Mouse (Mus musculus) midbrain, embryonic 11.5 days (tissue): ENCODE data around the gene Pyroxd2. TPM values are rescaled to one million over a fixed set of nuclear protein-coding genes. Genes with fewer than 3 reads are reported as not detected.

ENCODE experiments used
- ATAC-seq: fragments of 200-750 bp; cut with Nextera tagmentation; 2 replicates; pipeline ENCODE4 v1.8.0; 2017; ENCODE audit warnings: moderate TSS enrichment, moderate library complexity; ENCODE audit not compliant: low FRiP score
- DNase-seq: peaks from one replicate; pipeline ENCODE4 v3.0.0; 2015; ENCODE audit warnings: low spot score; ENCODE audit errors: missing footprints
- H3K27ac ChIP-seq: fragments of 300-500 bp; sonication (generic); 2 replicates; pipeline ENCODE4 v1.5.1; 2014; ENCODE audit warnings: low read depth, low read length
- H3K27me3 ChIP-seq: fragments of 300-500 bp; sonication (generic); 2 replicates; pipeline ENCODE4 v1.6.1; 2014; ENCODE audit warnings: mild to moderate bottlenecking, low read length, moderate library complexity, mixed read lengths; ENCODE audit not compliant: control insufficient read depth, insufficient read depth
- H3K36me3 ChIP-seq: fragments of 300-500 bp; sonication (generic); 2 replicates; pipeline ENCODE4 v1.6.1; 2014; ENCODE audit warnings: mild to moderate bottlenecking, low read length, moderate library complexity, mixed read lengths; ENCODE audit not compliant: control insufficient read depth, insufficient read depth
- H3K4me1 ChIP-seq: fragments of 300-500 bp; sonication (generic); 2 replicates; pipeline ENCODE4 v1.6.1; 2014; ENCODE audit warnings: low read length; ENCODE audit not compliant: control insufficient read depth, insufficient read depth
- H3K4me2 ChIP-seq: fragments of 300-500 bp; sonication (generic); 2 replicates; pipeline ENCODE4 v1.6.1; 2014; ENCODE audit warnings: mild to moderate bottlenecking, moderate library complexity
- H3K4me3 ChIP-seq: fragments of 300-500 bp; sonication (generic); 2 replicates; pipeline ENCODE4 v1.5.1; 2014; ENCODE audit warnings: low read depth, low read length
- H3K9ac ChIP-seq: fragments of 300-500 bp; sonication (generic); 2 replicates; pipeline ENCODE4 v1.6.1; 2014; ENCODE audit warnings: low read length
- H3K9me3 ChIP-seq: fragments of 300-500 bp; sonication (generic); 2 replicates; pipeline ENCODE4 v1.6.1; 2016; ENCODE audit warnings: low read length; ENCODE audit not compliant: control insufficient read depth
- WGBS: fragments of 180-500 bp; shearing (Covaris S2); extraction: QIAGEN DNeasy Blood & Tissue Kit; methylation state at CpG from one replicate; pipeline ENCODE4 v1.1.7; 2014; 5-methylcytosine and 5-hydroxymethylcytosine counted together
- polyA plus RNA-seq: library from polyadenylated mRNA; unstranded; fragments of >200 nt; fragmentation: Nextera tagmentation; extraction: Ambion mirVana; gene quantifications from 2 replicates; pipeline ENCODE4 v1.2.1, GENCODE M21; 2014

Gene Pyroxd2
- polyA plus RNA-seq, 1 experiment from 2014 or later = 0.71 TPM

- DNase-seq = no peak
- Histone ChIP-seq H3K9ac (no peak overlapping the region), H3K36me3 (no peaks in the 10 kb centered on the region), H3K9me3 (no peaks in the 10 kb centered on the region), H3K4me1 (no peaks in the 10 kb centered on the region), H3K4me2 (no peak overlapping the region), H3K27ac (no peak overlapping the region), H3K4me3 (no peak overlapping the region), H3K27me3 (no peaks in the 10 kb centered on the region)
- 90% methylated on average over 6 of the region's 6 CpGs for WGBS
- no peak for ATAC-seq
Measured at GRCm38 (mm10) chr19:42739734-42740133, 12.8 kb downstream of the Pyroxd2 start.

GRCm38 (mm10) chr19:42737753-42738152, 14.8 kb downstream of the Pyroxd2 start:
- Histone ChIP-seq H3K4me3 (no peak overlapping the region), H3K27me3 (no peaks in the 10 kb centered on the region), H3K9ac (no peak overlapping the region), H3K27ac (no peak overlapping the region), H3K4me2 (no peak overlapping the region), H3K36me3 (no peaks in the 10 kb centered on the region), H3K4me1 (no peaks in the 10 kb centered on the region), H3K9me3 (no peaks in the 10 kb centered on the region)
- WGBS = 73% methylated on average over 9 of the region's 9 CpGs
- no peak for DNase-seq
- no peak for ATAC-seq

GRCm38 (mm10) chr19:42734982-42735381, 17.6 kb downstream of the Pyroxd2 start:
- Histone ChIP-seq H3K9ac (no peak overlapping the region), H3K9me3 (no peaks in the 10 kb centered on the region), H3K4me2 (no peak overlapping the region), H3K27ac (no peak overlapping the region), H3K27me3 (no peaks in the 10 kb centered on the region), H3K4me1 (no peaks in the 10 kb centered on the region), H3K4me3 (no peak overlapping the region), H3K36me3 (no peaks in the 10 kb centered on the region)
- ATAC-seq = no peak
- 85% methylated on average over 5 of the region's 5 CpGs for WGBS
- DNase-seq = no peak

GRCm38 (mm10) chr19:42727424-42727823, 25.2 kb downstream of the Pyroxd2 start:
- H3K27me3 ChIP-seq = no peaks in the 10 kb centered on the region
- 90% methylated on average over 4 of the region's 4 CpGs for WGBS
- no peak overlapping the region for H3K4me3 ChIP-seq
- H3K4me2 ChIP-seq = no peak overlapping the region
- H3K27ac ChIP-seq = no peak overlapping the region
- H3K9me3 ChIP-seq = no peaks in the 10 kb centered on the region
- no peak overlapping the region for H3K9ac ChIP-seq
- ATAC-seq = no peak
- no peaks in the 10 kb centered on the region for H3K4me1 ChIP-seq
- no peaks in the 10 kb centered on the region for H3K36me3 ChIP-seq
- DNase-seq = no peak

DNA sequence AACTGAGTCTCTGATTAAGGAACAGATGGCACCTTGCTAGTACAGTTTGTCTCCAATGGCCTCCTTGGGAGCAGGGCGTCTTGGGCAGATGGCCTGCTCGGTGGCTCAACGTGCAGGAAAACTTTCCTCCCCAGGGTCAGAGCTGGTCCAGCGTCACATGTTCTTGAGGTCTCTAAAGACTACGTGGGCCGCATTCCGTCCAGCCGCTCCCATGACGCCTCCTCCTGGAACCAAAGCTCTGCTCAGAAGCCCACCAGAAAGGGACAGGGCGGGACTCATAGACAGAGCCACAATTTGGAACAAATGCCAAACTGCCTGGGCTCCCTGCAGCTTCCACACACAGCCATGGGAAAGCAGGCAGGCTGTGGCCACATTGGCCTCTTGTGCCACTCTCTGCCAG, 25.8 kb downstream of the Pyroxd2 start:
- WGBS = 90% methylated on average over 10 of the region's 10 CpGs
- H3K36me3 ChIP-seq = no peaks in the 10 kb centered on the region
- DNase-seq = no peak

GRCm38 (mm10) chr19:42725973-42726350, 26.6 kb downstream of the Pyroxd2 start:
- Histone ChIP-seq H3K9me3 (no peaks in the 10 kb centered on the region), H3K27me3 (no peaks in the 10 kb centered on the region), H3K36me3 (no peaks in the 10 kb centered on the region), H3K9ac (no peak overlapping the region), H3K4me2 (no peak overlapping the region), H3K27ac (no peak overlapping the region), H3K4me1 (no peaks in the 10 kb centered on the region), H3K4me3 (no peak overlapping the region)
- ATAC-seq (no peak), DNase-seq (no peak)
- WGBS = 83% methylated on average over 3 of the region's 3 CpGs

More for the DNA sequence above, 25.8 kb downstream of the Pyroxd2 start:
- H3K9ac ChIP-seq = no peak overlapping the region
- H3K9me3 ChIP-seq = no peaks in the 10 kb centered on the region
- ATAC-seq = no peak
- no peak overlapping the region for H3K4me3 ChIP-seq
- no peak overlapping the region for H3K27ac ChIP-seq
- no peaks in the 10 kb centered on the region for H3K4me1 ChIP-seq
- no peaks in the 10 kb centered on the region for H3K27me3 ChIP-seq
- no peak overlapping the region for H3K4me2 ChIP-seq

- no peak for ATAC-seq
- H3K27ac ChIP-seq = no peak overlapping the region
- no peak overlapping the region for H3K4me3 ChIP-seq
- H3K27me3 ChIP-seq = no peaks in the 10 kb centered on the region
- no peak overlapping the region for H3K9ac ChIP-seq
- no peak overlapping the region for H3K4me2 ChIP-seq
- no peaks in the 10 kb centered on the region for H3K36me3 ChIP-seq
- DNase-seq = no peak
- WGBS = 80% methylated on average over 16 of the region's 16 CpGs
- no peaks in the 10 kb centered on the region for H3K9me3 ChIP-seq
- no peaks in the 10 kb centered on the region for H3K4me1 ChIP-seq
Measured at GRCm38 (mm10) chr19:42725056-42725972, 27.3 kb downstream of the Pyroxd2 start.

DNA sequence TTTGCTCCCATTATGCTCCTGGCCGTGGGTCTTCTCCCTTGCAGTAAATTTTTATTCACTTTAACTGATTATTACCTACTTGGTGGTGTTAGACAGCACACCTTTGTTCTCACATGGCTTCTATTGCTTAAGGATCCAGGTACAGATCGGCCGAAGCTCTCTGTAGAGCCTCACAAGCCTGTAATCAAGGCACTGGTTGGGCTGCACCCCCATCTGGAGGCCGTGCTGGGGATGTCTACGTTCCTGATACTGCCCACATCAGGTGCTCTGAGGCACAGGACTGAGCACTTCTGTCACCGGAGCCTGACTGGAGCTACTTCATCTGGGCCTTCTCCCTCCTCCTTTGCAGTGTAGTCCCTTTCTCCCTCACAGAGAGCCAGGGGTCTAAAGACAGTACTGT, 29.3 kb downstream of the Pyroxd2 start:
- no peaks in the 10 kb centered on the region for H3K36me3 ChIP-seq

GRCm38 (mm10) chr19:42722500-42722899, 30.1 kb downstream of the Pyroxd2 start:
- H3K9ac ChIP-seq = no peak overlapping the region
- H3K4me2 ChIP-seq = no peak overlapping the region
- H3K4me1 ChIP-seq = no peaks in the 10 kb centered on the region
- no peak overlapping the region for H3K27ac ChIP-seq
- DNase-seq (no peak), ATAC-seq (no peak)
- H3K4me3 ChIP-seq = no peak overlapping the region
- H3K9me3 ChIP-seq = no peaks in the 10 kb centered on the region
- no peaks in the 10 kb centered on the region for H3K27me3 ChIP-seq
- H3K36me3 ChIP-seq = no peaks in the 10 kb centered on the region
- WGBS = 72% methylated on average over 2 of the region's 2 CpGs

More for the DNA sequence above, 29.3 kb downstream of the Pyroxd2 start:
- H3K9ac ChIP-seq = no peak overlapping the region
- no peak overlapping the region for H3K4me2 ChIP-seq
- WGBS = 79% methylated on average over 6 of the region's 6 CpGs
- ATAC-seq (no peak), DNase-seq (no peak)
- no peak overlapping the region for H3K27ac ChIP-seq
- H3K27me3 ChIP-seq = no peaks in the 10 kb centered on the region
- H3K9me3 ChIP-seq = no peaks in the 10 kb centered on the region
- no peak overlapping the region for H3K4me3 ChIP-seq
- H3K4me1 ChIP-seq = no peaks in the 10 kb centered on the region
